Mouse (Mus musculus) heart, adult 11 months (tissue): ENCODE results near the gene Gm49373.
"Not testable (repeated sequence)": the region's sequence is repeated elsewhere in the genome, so short reads cannot be mapped to it uniquely, and the experiment has no call there.

Experiments used
- DNase-seq: peaks from one replicate; pipeline ENCODE4 v3.0.0; 2022

Gene Gm49373

GRCm38 (mm10) chr9:21072641-21073040 is 255 bp downstream of the Gm49373 start:
- no peak for DNase-seq

- DNase-seq: no peak
Measured at GRCm38 (mm10) chr9:21067006-21067684, 5.8 kb downstream of the Gm49373 start, which contains the start of gene Zglp1. TSS of gene Zglp1 (minus strand) at chr9:21067093.

- no peak for DNase-seq
Measured at GRCm38 (mm10) chr9:21062928-21063327, 10.0 kb downstream of the Gm49373 start.

- no peak for DNase-seq
Measured at GRCm38 (mm10) chr9:21051578-21051977, 21.3 kb downstream of the Gm49373 start.

- peak; percentile 4 for DNase-seq
Measured at GRCm38 (mm10) chr9:21045235-21045634, 27.7 kb downstream of the Gm49373 start.

GRCm38 (mm10) chr9:21044785-21045184 is 28.1 kb downstream of the Gm49373 start:
- DNase-seq: not testable (repeated sequence)

GRCm38 (mm10) chr9:21043563-21043962 is 29.3 kb downstream of the Gm49373 start:
- no peak for DNase-seq

- peak; percentile 55 for DNase-seq
Measured at GRCm38 (mm10) chr9:21041308-21041707, 31.6 kb downstream of the Gm49373 start.

- DNase-seq: peak; percentile 83
Measured at GRCm38 (mm10) chr9:21039779-21040178, 33.1 kb downstream of the Gm49373 start.

GRCm38 (mm10) chr9:21037481-21037891 is 35.4 kb downstream of the Gm49373 start:
- DNase-seq: peak; percentile 89

GRCm38 (mm10) chr9:21036666-21037065 is 36.2 kb downstream of the Gm49373 start:
- peak; percentile 87 for DNase-seq

GRCm38 (mm10) chr9:21036161-21036560 is 36.7 kb downstream of the Gm49373 start:
- peak; percentile 89 for DNase-seq

- peak; percentile 77 for DNase-seq
Measured at GRCm38 (mm10) chr9:21035586-21035985, 37.3 kb downstream of the Gm49373 start.

- DNase-seq: peak; percentile 89
Measured at GRCm38 (mm10) chr9:21034481-21035085, 38.3 kb downstream of the Gm49373 start.

- DNase-seq: peak; percentile 99
Measured at GRCm38 (mm10) chr9:21033136-21033535, 39.8 kb downstream of the Gm49373 start.

- DNase-seq: peak; percentile 89
Measured at GRCm38 (mm10) chr9:21032491-21032890, 40.4 kb downstream of the Gm49373 start.

GRCm38 (mm10) chr9:21031896-21032351 is 41.0 kb downstream of the Gm49373 start, which contains the start of gene Icam5:
TSS of gene Icam5 (plus strand) at chr9:21032073.
- peak; percentile 96 for DNase-seq

- peak; percentile 98 for DNase-seq
Measured at GRCm38 (mm10) chr9:21031251-21031895, 41.5 kb downstream of the Gm49373 start.

GRCm38 (mm10) chr9:21030781-21031250 is 42.1 kb downstream of the Gm49373 start:
- peak; percentile 99 for DNase-seq

GRCm38 (mm10) chr9:21030055-21030600 is 42.8 kb downstream of the Gm49373 start:
- DNase-seq: peak; percentile 95

GRCm38 (mm10) chr9:21029291-21030054 is 43.4 kb downstream of the Gm49373 start, which contains the start of gene Icam4:
TSS of gene Icam4 (plus strand) at chr9:21029373.
- DNase-seq: peak; percentile 99

- DNase-seq: peak; percentile 89
Measured at GRCm38 (mm10) chr9:21028560-21029110, 44.3 kb downstream of the Gm49373 start.
